Mouse (Mus musculus) embryonic facial prominence, embryonic 11.5 days (tissue): ENCODE data around the gene Magee1. TPM values are rescaled to one million over a fixed set of nuclear protein-coding genes. Genes with fewer than 3 reads are reported as not detected.
"Not testable (repeated sequence)": the region's sequence is repeated elsewhere in the genome, so short reads cannot be mapped to it uniquely, and the experiment has no call there.

Experiments
- ATAC-seq: fragments of 200-750 bp; cut with Nextera tagmentation; replicated peaks from 2 replicates; pipeline ENCODE4 v1.8.0; 2017; ENCODE audit warnings: low read depth; ENCODE audit not compliant: insufficient number of reproducible peaks, low FRiP score, low TSS enrichment
- DNase-seq: peaks from one replicate; pipeline ENCODE4 v3.0.0-alpha.2; 2015; ENCODE audit warnings: low spot score
- H3K27ac ChIP-seq: fragments of 300-500 bp; sonication (generic); replicated peaks from 2 replicates; pipeline ENCODE4 v1.5.1; 2014; ENCODE audit warnings: mild to moderate bottlenecking, low read depth, low read length, control low read depth
- H3K27me3 ChIP-seq: fragments of 300-500 bp; sonication (generic); 2 replicates; pipeline ENCODE4 v1.6.1; 2014; ENCODE audit warnings: mild to moderate bottlenecking, low read length, moderate library complexity, mixed read lengths; ENCODE audit not compliant: control insufficient read depth, insufficient read depth
- H3K36me3 ChIP-seq: fragments of 300-500 bp; sonication (generic); replicated peaks from 2 replicates; pipeline ENCODE4 v1.6.1; 2014; ENCODE audit warnings: low read depth, mild to moderate bottlenecking, low read length, moderate library complexity, mixed read lengths; ENCODE audit not compliant: control insufficient read depth, insufficient read depth
- H3K4me1 ChIP-seq: fragments of 300-500 bp; sonication (generic); 2 replicates; pipeline ENCODE4 v1.6.1; 2014; ENCODE audit warnings: low read length, mixed read lengths; ENCODE audit not compliant: control insufficient read depth, insufficient read depth
- H3K4me2 ChIP-seq: fragments of 300-500 bp; sonication (generic); 2 replicates; pipeline ENCODE4 v1.6.1; 2014; ENCODE audit warnings: low read depth, mild to moderate bottlenecking, control low read depth, low read length, moderate library complexity
- H3K4me3 ChIP-seq: fragments of 300-500 bp; sonication (generic); 2 replicates; pipeline ENCODE4 v1.5.1; 2014; ENCODE audit warnings: low read depth, low read length, control low read depth
- H3K9ac ChIP-seq: fragments of 300-500 bp; sonication (generic); replicated peaks from 2 replicates; pipeline ENCODE4 v1.6.1; 2014; ENCODE audit warnings: mild to moderate bottlenecking, control low read depth, low read length
- H3K9me3 ChIP-seq: fragments of 300-500 bp; sonication (generic); replicated peaks from 2 replicates; pipeline ENCODE4 v1.6.1; 2016; ENCODE audit warnings: mild to moderate bottlenecking, low read length, inconsistent platforms, mixed read lengths; ENCODE audit not compliant: control insufficient read depth
- WGBS: fragments of 180-500 bp; shearing (Covaris S2); extraction: QIAGEN DNeasy Blood & Tissue Kit; methylation state at CpG from one replicate; pipeline ENCODE4 v1.1.7; 2014; 5-methylcytosine and 5-hydroxymethylcytosine counted together
- polyA plus RNA-seq: library from polyadenylated mRNA; unstranded; fragments of >200 nt; fragmentation: Nextera tagmentation; extraction: Ambion mirVana; gene quantifications from 2 replicates; pipeline ENCODE4 v1.2.1, GENCODE M21; 2014

Gene Magee1
- polyA plus RNA-seq, 1 experiment from 2014 or later, result 14.8 TPM

GRCm38 (mm10) chrX:105121227-105121865, 1.2 kb downstream of the Magee1 start:
- peak overlapping the region; percentile 52 for H3K9ac ChIP-seq
- peaks cover 5% of the 10 kb centered on the region; the same call in 1 of the 2 replicates for H3K27me3 ChIP-seq
- no peaks in the 10 kb centered on the region for H3K36me3 ChIP-seq
- H3K27ac ChIP-seq, result no peak overlapping the region
- DNase-seq (peak; percentile 75), ATAC-seq (peak; percentile 74)
- H3K4me3 ChIP-seq, result peak overlapping the region; percentile 45
- 18% methylated on average over 34 of the region's 38 CpGs for WGBS
- no peaks in the 10 kb centered on the region for H3K9me3 ChIP-seq
- peak overlapping the region; percentile 46 for H3K4me2 ChIP-seq
- no peaks in the 10 kb centered on the region for H3K4me1 ChIP-seq

- H3K4me1 ChIP-seq, result no peaks in the 10 kb centered on the region
- H3K9ac ChIP-seq, result no peak overlapping the region
- peaks cover 5% of the 10 kb centered on the region; the same call in 1 of the 2 replicates for H3K27me3 ChIP-seq
- H3K27ac ChIP-seq, result no peak overlapping the region
- H3K9me3 ChIP-seq, result no peaks in the 10 kb centered on the region
- H3K4me2 ChIP-seq, result no peak overlapping the region
- peak; percentile 49 for DNase-seq
- H3K4me3 ChIP-seq, result no peak overlapping the region
- H3K36me3 ChIP-seq, result no peaks in the 10 kb centered on the region
- ATAC-seq, result no peak
- WGBS, result 11% methylated on average over 2 of the region's 3 CpGs
Observed at GRCm38 (mm10) chrX:105124903-105125302, 4.7 kb downstream of the Magee1 start.

DNA sequence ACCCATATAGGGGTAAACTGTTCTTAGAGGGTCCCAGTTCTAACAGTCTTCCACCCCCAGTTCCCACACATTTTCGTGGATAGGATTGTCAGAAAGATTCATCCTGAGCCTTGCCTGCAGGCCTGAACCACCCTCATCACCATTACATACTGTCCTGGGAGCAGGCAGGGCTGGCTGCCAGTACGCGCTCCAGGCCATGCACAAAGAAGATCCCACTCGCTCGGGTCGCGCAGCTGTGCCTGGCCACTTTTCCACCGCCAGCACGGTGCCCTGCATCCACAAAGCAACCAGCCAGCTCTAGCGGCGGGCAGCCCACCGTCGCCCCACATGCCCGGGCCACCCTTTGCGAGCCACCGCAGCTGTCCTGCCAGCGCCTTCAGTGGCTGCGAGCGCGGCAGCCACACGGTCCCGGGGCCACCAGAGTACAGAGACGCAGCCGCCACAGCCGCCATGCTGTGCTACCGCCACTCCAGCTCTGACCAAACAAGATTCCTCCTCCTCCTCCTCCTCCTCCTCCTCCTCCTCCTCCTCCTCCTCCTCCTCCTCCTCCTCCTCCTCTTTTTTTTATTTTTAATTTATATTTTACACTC, 31.8 kb downstream of the Magee1 start:
- Histone ChIP-seq H3K4me1 (no peaks in the 10 kb centered on the region), H3K27ac (no peak overlapping the region), H3K9ac (0 out of 2 replicates have a peak overlapping the region, but pooled peaks have one; percentile 22), H3K27me3 (peaks cover 3% of the 10 kb centered on the region; the same call in 1 of the 2 replicates), H3K9me3 (no peaks in the 10 kb centered on the region), H3K4me3 (no peak overlapping the region), H3K4me2 (peak overlapping the region; percentile 21; the same call in 1 of the 2 replicates), H3K36me3 (no peaks in the 10 kb centered on the region)
- DNase-seq (no peak), ATAC-seq (no peak)
- 41% methylated on average over 21 of the region's 26 CpGs for WGBS

GRCm38 (mm10) chrX:105165007-105165406, 44.8 kb downstream of the Magee1 start:
- not testable (repeated sequence) for DNase-seq, H3K36me3 ChIP-seq, H3K9me3 ChIP-seq, H3K4me1 ChIP-seq, ATAC-seq, H3K27me3 ChIP-seq, H3K4me2 ChIP-seq, H3K27ac ChIP-seq, H3K4me3 ChIP-seq, H3K9ac ChIP-seq
- 60% methylated on average over 6 of the region's 6 CpGs for WGBS

- Histone ChIP-seq H3K27me3 (no peaks in the 10 kb centered on the region; the same call in 1 of the 2 replicates), H3K9me3 (no peaks in the 10 kb centered on the region), H3K36me3 (no peaks in the 10 kb centered on the region), H3K27ac (no peak overlapping the region), H3K9ac (no peak overlapping the region), H3K4me1 (no peaks in the 10 kb centered on the region), H3K4me3 (no peak overlapping the region), H3K4me2 (no peak overlapping the region)
- ATAC-seq (no peak), DNase-seq (peak; percentile 14)
- WGBS, result 69% methylated on average over 2 of the region's 2 CpGs
Observed at GRCm38 (mm10) chrX:105167217-105167616, 47.0 kb downstream of the Magee1 start.

Other genes with a start within 250 kb of the Magee1 start
- gene Pbdc1, start 40.6 kb upstream of the Magee1 start, polyA plus RNA-seq, result 76.1 and 78.9 TPM in 2 replicates